Mouse (Mus musculus): Measurements from ENCODE around the gene Dmrta2.

The Dmrta2 gene

DNA sequence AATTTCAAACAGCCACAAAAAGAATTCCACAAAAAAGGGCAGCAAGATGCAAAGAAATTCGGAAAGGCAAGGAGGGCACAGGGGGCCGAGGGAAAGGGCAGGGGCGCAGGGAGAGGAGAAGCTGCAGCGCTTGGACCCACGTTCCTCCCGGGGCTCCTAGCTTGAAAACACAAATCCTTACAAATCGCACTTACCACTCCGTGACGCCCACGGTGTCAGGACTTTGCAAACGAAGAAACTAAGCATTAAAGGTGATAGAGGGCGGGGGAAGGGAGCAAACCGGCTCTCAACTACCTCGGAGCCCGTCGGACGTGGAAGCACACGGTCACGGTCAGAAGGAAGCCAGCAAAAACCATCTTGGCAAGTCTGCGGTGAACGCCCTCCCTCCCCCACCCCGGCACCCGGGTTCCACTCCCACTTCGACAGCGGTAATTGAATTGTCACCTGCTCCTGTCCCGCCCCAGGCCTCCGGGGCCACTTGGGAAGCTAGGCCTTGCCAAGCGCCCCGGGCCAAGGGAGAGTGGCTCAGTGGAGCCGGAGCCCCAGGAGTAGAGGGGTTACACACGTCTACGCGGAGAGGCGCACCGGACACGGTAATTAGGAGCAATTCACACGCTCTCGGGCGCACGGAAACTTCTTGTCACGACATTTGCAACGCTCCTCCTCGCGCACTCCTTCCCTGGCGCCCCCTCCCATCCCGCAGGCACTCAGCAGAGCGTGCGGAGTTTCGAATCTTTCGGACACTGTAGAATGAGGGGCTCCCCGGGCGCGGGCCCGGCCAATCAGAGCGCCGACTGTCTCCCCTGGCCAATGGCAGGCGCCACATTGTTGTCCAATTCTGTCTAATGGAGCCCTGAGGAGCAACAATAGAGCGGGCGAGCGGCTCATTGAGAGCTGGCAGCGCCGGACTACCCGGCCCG is at the start of gene Dmrta2:
TSS of gene Dmrta2 (plus strand) at position 906 of the 920 bp plus-strand sequence.
- DNase-seq (ENCODE audit: low read depth, low spot score): peak; percentile 73

DNA sequence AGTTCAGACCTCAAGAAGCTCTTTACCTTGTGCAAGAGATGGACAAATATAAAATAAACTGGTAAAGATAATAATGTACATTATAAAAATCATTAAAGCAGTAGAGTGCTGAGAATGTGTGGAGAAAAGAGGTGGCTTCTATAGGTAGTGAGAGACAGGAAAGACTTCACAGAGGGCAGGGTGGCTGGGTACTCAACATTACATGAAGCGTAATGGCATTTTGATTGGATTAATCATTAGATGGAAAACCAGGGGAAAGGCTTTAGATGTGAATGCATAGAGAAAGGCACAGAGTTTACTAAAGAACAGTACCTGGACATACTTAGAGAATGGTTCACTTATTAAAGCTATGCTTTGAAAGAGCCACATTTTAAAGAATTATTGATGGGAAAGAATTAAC is 48.8 kb upstream of the Dmrta2 start:
- no peak for DNase-seq (ENCODE audit: low read depth, low spot score)

DNA sequence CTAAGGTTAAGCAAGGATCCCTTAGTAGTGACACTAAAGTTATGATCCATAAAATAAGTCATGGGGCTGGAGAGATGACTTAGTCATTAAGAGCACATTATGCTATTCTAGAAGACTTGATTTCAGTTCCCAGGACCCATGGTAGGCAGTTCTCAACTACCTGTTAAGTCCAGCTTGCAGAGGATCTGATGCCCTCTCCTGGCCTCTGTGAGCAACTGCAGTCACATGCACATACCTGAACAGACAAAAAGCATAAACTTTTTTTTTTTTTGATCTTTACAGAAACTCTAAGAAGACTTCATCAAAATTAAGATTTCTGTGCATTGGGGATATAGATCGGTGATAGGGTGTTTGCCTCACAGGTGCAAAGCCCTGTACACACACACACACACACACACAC is 47.4 kb upstream of the Dmrta2 start:
- DNase-seq (ENCODE audit: low read depth, low spot score): peak; percentile 22

DNA sequence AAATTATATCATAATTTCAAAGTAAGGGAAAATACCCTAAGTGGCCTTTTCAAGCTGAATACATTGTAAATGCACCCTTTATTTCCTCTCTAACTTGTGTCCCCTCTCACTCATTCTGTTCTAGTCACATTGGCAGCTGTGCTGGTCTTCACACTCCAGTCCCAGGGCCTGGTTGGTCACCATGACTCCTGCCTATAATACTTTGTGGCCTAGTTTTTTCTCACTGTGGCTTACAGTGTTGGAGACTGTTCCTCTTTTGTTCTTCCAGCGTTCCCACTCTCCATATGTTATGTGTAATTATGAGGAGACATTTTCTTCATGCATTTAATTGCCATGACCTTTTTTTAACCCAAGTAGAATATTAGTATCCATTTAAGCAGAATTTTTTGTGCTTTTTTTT is 46.9 kb upstream of the Dmrta2 start:
- no peak for DNase-seq (ENCODE audit: low read depth, low spot score)

DNA sequence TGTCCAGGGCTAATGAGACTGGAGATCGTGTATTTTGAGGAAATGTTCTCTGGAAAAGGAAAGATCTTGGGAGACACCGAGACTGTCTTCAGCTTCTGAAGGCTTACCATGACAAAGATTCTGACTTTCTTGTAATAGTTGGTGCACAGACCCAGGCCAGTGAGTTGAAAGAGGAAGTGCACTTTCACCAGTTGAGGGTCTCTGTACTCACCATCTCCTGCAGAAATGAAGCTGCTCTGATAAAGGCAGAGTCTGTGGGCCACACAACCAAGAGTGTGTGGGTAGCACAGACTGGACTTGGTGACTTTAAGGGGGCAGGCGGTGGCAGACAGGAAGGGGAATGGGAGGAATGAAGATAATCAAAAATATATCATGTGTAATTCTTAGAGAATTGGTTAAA is 41.3 kb upstream of the Dmrta2 start:
- DNase-seq (ENCODE audit: low read depth, low spot score): no peak

DNA sequence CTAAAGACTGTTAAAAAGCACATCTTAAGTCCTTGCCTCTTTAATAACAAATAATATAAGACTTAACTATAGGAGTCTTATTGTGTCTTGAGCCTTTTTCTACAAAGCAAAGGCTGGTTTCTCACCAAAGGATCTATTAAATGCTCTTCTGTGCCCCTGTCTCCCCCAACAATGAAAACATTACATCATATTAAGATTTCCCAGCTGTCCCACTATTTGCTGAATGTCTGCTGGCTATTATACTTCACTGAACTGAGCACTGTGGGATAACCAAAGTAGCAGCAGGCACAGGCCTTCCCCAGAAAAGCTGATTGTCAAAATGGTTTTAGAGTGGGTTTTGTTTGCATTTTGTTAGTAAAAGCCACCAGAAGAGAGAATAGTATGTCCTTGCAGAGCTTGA is 38.6 kb upstream of the Dmrta2 start:
- DNase-seq (ENCODE audit: low read depth, low spot score): no peak

DNA sequence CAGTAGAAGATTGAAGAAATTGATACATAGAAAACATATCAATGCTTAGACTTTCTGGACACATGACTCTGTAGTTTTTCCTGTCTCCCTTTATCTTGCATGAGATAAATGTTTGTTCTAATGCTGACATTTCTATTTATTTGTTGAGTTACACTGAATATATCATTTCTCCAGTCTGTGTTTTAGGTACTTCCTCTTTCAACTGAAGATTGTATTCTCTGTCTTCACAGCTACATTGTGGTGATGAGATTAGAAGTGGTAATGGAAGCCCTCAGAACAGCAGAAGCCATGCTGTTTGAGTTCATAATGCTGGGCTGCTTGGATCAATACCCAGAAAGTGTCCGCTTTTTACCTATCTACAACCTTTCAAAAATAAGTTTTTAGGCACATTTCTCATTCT is 32.3 kb upstream of the Dmrta2 start:
- no peak for DNase-seq (ENCODE audit: low read depth, low spot score)

DNA sequence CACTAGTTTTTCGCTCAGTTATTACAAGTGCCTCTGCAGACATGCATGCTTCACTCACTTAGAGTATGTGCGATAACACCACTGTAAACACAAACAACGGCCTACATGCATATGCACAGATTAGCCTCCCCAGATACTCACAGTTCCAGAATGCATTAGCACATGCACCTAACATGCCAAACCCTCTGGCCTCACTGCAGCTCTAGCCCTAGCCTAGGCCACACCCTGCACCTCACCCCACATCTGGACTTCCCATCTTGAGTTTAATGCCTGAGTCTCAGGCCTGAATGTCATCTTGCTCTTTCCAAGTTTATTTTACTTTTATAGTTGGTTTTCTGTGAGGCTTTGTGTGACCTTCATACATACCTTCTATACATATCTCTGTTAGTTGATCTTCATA is 28.5 kb upstream of the Dmrta2 start:
- DNase-seq (ENCODE audit: low read depth, low spot score): no peak

DNA sequence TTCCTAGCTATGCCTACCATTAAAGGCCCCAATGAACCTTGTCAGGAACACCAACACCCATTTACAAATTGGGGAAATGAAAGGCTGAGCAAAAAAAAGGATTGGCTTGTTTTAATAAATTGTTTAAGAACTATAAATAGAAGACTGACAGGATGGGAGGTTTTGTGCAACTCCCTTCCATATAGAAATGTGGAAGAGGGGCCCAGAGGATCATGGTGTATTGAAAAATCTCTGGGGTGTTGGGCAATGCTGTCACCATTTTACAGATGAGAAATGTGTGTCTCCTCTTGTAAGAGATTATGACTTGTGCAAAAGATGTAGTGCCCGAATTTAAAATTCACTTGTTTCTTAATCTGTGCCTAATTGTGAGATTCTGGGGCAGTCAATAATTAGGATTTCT is 24.3 kb upstream of the Dmrta2 start:
- no peak for DNase-seq (ENCODE audit: low read depth, low spot score)

DNA sequence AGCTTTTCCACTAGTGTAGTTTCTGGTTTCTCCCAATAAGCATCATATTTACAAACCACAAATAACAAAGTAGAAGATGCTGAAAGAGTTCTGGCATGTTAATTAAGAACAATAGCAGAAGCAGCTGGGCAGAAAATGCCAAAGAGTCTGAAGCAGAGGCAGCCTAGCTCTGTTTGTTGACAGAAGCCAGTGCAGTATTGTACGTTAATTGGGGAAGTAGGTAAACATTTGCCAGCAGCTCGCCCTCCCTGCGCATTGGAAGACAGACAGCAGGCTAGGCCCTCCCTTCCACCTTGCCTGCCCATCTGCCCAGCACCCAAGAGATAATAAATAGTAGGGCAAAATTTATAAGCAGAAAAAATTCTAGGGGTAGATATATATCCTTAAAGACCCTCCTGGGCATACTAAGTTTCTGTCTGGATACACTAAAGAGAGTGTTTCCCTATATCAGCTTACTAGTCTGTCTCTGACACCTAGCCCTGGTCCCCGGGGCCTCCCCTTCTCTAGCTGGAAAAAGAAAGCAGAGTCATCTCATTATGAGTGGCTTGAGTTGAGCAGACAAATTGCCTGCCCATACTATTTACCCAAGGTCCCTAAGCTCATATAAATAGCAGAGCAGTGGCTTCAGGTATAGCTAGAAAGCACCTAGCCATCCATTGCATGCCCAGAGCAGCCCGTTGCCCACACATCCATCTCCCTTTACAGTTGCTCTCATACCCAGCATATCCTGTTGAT is 17.5 kb upstream of the Dmrta2 start:
- no peak for DNase-seq (ENCODE audit: low read depth, low spot score)

DNA sequence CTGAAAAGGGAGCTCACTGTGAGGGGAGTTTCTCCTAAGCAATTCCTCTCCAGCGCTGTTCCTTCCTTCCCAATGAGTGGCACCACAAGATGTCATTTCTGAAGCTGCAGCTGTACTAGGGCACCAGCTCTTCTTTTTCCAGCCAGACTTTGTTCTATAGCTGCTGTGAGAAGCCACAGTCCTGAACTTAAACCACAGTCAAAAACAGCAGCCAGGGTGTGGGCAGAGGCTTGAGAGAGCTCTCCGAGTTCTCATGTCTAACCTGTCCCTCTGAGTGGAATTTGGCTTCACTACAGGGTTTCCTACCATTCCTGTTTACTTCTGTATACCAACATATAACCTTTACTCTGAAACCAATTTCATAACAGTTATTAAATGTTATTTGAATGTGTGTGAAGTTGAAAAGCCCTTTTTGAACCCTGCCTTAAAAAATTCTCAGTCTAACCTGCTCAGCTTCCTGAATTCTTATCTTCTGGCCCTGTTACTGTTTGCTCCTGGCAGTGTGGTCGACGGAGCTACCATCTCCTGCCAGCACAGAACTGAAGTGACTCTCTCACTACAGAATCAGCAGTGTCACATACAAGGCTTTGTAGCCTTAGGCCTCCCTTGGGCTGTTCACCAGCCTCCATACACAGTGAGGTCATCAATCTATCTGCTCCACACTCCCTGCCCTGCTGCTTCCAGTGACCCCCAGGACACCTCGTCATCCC is 14.1 kb upstream of the Dmrta2 start:
- no peak for DNase-seq (ENCODE audit: low read depth, low spot score)

DNA sequence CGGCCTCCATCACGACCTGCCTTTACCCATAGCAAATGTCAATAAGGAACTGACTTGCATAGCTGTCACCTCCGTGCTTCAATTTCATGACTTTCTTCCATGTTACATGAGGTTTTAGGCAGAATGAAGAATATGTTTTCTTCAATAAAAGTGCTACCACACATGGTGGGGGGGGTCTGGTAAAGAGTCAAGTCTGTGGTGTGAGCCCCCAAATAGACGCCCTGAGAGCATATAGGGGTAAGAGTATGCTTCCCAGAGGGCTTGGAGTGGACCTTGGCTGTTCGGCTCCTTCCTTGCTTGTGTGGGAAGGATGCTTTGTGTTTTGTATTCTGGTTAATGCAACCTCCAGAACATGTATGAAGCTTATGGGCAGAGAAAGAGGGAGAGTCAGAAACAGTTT is 8.3 kb upstream of the Dmrta2 start:
- no peak for DNase-seq (ENCODE audit: low read depth, low spot score)

DNA sequence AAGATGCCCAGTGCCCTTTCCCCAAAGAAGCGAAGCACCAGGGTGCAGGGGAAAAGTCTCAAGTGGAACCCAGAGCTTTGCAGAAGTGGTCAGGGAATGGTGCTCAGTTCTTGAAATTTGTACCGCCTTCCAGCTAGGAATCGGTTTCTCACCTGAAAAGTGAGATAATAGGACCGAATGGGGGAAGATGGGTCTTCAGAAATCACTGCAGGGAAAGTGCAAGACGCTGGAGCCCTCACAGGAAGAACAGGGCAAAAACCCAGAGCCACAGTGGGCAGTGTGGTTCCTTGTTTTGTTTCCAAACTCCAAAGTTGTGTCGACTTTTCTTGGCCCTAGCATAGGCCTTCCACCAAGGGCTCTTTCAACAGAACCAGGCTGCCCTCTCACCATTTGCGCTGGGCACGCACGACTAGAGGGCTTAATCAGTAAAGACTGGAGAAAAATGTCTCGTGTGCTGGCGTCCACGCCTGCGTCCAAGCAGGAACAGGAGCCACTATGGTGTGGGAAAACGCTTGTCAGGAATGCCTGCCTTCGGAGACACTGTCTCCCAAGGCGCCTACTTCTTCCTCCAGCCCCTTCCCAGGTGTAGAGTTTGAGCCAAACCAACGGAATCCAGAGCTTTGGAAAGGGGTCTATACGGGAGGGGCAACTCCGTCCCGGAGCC is 3.7 kb upstream of the Dmrta2 start:
- DNase-seq (ENCODE audit: low read depth, low spot score): no peak

DNA sequence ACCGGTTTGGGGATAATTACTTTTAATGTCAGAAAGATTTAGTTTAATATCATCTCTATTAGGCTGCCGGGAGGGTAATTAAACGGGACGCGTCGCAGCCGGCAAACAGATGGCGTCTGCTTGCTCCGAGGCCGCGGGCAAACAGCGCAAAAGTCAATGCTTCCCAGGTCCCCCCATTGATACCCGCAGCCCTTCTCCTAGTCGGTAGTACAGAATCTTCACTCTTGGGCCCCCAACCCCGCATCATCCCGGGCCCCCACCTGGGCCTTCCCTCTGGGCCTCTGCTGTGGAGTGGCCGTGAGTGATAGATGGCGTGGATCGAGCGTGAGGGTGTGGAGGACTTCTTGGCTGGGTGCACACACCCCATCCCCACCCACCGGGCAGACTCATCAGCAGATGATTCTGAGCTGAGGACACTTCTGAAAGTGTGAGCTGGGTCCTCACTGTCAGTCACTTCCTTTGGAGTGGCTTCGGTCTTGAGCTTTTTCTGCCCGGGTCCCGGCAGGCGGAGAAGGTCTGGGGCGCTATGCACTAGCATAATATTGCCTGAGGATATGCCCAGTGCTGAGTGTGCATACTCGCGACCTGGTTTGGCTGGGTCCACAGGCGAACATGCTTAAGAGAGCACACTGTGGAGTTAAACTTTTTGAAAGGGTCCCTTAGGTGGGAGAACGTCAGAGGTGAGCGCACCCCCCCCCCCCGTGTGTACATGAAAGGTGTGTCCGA is 3.0 kb upstream of the Dmrta2 start:
- DNase-seq (ENCODE audit: low read depth, low spot score): no peak

DNA sequence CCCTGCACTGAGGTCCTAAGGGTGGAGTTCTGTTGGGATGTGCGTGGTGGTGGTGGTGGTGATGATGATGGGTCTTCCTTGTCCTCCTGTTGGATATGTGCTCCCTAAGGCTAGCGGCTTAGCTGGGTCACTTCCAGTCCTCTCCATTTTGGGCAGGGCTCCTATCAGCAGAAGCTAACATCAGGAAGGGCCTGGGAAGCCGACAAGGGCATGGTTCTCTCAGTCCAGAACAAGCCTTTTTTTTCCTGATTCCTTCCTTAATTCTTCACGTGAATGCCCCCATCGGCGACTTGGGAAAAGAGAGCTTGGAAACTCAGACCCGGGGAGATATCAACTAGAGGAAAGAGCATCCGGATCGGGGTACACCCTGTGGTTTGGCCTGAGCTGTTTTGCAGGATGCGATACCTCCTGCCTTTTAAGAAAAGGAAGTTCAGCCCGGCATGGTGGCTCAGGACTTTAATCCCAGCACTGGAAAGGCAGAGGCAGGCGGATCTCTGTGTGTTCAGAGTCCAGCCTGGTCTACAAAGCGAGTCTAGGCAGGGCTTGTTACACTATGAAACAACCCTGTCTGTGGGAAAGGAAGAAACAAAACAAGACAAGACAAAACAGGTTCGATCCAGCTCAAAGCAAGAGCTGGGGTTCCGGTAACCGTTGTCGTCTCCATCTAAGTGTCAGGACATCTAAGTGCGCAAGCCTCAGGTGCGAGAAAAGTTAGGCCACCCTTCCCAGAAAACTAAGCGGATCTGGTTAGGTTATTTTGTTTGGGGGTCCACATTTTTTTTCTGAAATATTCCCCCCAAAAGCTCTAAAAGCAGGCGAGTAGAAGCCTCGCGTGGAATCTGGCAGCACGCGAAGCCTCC is 2.2 kb upstream of the Dmrta2 start:
- no peak for DNase-seq (ENCODE audit: low read depth, low spot score)

DNA sequence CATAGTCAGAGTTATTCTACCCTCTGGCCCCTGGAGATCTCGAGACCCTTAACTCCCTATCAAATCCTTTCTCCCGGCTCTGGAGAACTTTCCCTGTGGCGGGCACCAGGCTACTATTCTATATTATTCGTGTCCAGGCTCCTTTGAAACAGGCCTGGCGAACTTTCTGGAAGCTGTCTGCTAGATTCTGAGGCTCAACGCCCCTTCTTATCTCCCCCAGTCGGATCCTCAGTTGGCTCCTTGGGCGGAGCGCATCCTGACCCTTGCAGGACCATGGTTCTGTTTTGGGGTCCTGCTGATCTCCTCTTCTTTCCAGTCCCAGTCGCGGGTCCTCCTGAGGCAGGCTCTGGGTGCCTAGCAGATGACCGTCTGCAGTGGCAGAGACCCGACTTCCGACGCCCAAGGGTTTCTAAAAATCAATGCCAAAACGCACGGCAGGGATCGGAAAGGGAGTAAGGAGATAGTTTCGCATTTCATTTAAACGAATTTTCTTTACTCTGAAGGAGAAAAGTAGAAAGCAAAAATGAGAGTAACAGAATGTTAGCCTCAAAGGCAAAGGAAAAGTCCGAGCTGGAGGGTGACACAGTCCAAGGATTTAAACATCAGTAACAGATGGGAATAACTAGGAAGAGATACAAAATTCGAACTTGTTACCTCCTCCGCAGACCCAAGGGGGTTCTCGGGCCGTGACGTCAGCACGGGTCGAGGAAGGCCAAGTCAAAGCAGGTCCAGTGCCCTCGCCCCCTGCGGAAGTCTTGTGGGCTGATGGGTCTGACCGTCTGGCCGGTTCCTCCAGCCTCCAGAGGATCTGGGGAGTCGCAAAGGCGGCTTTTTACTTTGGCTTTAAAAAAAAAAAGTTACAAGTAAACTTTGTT is 1.3 kb upstream of the Dmrta2 start:
- DNase-seq (ENCODE audit: low read depth, low spot score): no peak

DNA sequence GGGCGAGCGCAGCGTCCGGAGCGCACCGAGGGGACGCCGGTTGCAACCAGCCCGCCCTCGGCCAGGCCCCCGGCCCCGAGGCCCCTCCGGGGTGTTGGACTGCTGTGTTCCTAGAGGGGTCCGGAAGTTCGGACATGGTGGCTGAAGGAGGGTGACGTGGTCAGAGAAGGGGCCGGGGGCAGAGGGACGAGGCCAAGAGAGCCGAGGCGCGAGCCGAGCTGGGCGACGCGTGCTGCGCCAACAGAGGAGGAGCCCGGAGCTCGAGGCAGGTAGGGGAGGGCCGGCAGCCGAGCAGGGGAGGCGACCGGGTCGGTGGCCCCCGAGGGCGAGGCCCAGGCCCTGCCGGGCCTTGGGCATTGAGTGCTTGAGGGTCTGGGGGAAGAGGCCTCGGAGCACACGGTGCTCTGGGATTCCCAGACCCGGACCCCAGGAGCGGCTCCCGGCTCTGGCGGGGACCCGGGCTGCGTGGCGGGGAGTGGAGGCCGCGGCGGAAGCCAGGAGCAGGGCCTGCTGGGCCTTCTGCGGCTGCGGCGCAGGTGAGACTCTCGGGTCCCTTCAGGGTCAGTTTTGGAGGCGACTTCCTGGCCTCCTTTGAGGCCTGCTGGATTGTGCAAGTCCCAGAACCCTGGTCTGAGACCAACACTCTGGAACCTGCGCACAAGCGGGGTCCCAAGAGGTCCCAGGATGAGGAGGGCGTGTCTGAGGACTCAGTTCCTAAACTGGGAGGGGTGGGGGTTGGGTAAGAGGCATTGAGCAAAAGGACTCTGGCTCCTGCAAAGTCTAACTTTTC is 410 bp downstream of the Dmrta2 start:
- DNase-seq (ENCODE audit: low read depth, low spot score): peak; percentile 32

DNA sequence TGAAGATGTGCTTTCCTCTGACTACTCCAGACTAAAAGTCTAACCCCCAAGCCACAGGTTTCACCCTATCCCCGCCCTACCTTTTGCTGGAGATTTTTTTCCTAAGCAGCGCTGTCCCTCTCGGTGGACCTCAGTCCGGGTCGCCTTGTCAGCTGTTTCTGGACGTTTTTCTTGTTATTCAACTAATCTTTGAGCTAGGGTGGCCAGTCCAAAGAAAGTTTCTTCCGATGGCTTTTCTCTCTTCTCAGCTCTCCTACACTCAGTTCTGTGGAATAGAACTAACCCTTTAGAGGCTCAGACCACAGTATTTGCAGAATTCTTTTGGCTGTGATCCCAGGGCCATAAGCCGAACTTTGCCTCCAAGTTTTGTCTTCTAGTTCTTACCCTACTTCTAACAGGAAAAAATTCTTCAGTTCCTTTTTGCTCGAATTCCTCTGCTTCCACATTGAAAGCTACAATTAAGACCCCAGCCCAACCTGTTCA is 1.0 kb downstream of the Dmrta2 start:
- DNase-seq (ENCODE audit: low read depth, low spot score): no peak

All from 3T3-L1 (cell line).